Mouse (Mus musculus): Measurements from ENCODE around the gene Hoxb7. TPM values are rescaled to one million over a fixed set of nuclear protein-coding genes. Genes with fewer than 3 reads are reported as not detected.

Hoxb7 gene
- polyA plus RNA-seq, 1 experiment from 2014 or later = 101 TPM

DNA sequence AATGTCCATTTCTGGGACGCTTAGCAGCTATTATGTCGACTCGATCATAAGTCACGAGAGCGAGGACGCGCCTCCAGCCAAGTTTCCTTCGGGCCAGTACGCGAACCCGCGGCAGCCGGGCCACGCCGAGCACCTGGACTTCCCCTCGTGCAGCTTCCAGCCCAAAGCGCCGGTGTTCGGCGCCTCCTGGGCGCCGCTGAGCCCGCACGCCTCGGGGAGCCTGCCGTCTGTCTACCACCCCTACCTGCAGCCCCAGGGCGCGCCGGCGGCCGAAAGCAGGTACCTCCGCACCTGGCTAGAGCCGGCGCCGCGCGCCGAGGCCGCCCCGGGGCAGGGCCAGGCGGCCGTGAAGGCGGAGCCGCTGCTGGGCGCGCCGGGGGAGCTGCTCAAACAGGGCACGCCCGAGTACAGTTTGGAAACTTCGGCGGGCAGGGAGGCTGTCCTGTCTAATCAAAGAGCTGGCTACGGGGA lies 14.8 kb upstream of the Hoxb7 start:
- Histone ChIP-seq H3K9ac (peak overlapping the region; percentile 100), H3K4me1 (peaks cover 67% of the 10 kb centered on the region), H3K4me3 (peak overlapping the region; percentile 95), H3K27me3 (replicated peaks) (peaks cover 11% of the 10 kb centered on the region), H3K9me3 (no peaks in the 10 kb centered on the region), H3K36me3 (no peaks in the 10 kb centered on the region), H3K27ac (peak overlapping the region; percentile 100), H3K4me2 (replicated peaks) (peak overlapping the region; percentile 100)
- peak; percentile 19 for ATAC-seq (ENCODE audit: low FRiP score, low read depth)
- under 1% methylated on average over 52 of the region's 52 CpGs for WGBS

DNA sequence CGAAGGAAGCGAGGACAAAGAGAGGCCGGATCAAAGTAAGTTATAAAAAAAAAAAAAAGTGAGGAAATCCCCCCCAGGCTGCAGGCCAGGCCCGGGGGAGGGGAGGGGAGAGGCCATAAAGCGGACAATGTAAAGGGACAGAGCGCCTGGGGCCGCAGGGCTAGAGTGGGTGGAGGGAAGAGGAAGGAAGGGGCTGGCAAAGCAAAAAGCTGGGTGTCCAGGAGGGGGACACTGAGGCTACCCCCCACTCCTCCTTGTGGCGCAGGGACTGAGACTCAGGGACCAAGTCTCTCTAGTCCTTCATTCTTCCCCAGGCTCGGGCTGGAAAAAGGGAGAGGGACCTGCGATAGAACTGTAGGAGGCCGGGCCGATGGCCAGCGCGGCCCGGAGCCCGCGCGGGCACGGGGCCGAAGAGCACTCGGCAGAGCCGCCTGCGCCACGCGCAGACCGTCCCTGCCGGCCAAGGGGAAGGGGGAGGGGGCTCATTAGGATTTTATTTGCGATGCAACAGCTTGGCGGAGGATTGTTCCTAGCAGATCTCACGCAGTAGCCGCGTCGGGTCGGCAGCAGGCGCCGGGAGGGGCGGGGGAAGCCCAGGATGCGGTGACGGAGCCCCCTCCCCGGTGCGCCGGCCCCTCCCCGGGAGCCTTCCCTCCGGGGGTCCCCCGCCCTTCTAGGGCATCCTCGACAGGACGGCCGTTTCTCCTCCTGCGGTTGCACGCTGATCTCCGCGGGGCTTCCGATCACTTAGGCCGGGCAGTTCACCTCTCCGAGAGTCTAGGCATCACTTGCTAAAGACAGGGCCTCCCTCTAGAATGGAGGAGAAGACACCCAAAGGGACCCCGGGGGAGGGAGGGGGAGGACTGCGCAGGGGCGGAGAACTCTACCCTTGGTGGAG lies 14.2 kb upstream of the Hoxb7 start:
- H3K27me3 ChIP-seq (replicated peaks) = peaks cover 11% of the 10 kb centered on the region
- peaks cover 69% of the 10 kb centered on the region for H3K4me1 ChIP-seq
- H3K9ac ChIP-seq = peak overlapping the region; percentile 100
- H3K36me3 ChIP-seq = no peaks in the 10 kb centered on the region
- peak; percentile 15 for ATAC-seq (ENCODE audit: low FRiP score, low read depth)
- WGBS = under 1% methylated on average over 58 of the region's 58 CpGs
- peak overlapping the region; percentile 95 for H3K4me3 ChIP-seq
- H3K9me3 ChIP-seq = no peaks in the 10 kb centered on the region
- H3K27ac ChIP-seq = peak overlapping the region; percentile 100
- peak overlapping the region; percentile 100 for H3K4me2 ChIP-seq (replicated peaks)

GRCm38 (mm10) chr11:96274428-96274827 lies 12.0 kb upstream of the Hoxb7 start:
- H3K36me3 ChIP-seq = no peaks in the 10 kb centered on the region
- no peak for ATAC-seq (ENCODE audit: low FRiP score, low read depth)
- no peaks in the 10 kb centered on the region for H3K9me3 ChIP-seq
- peak overlapping the region; percentile 100 for H3K27ac ChIP-seq
- H3K9ac ChIP-seq = peak overlapping the region; percentile 100
- no peaks in the 10 kb centered on the region; the same call in none of the 2 replicates for H3K27me3 ChIP-seq (replicated peaks)
- H3K4me1 ChIP-seq = peaks cover 72% of the 10 kb centered on the region
- WGBS = 13% methylated on average over 10 of the region's 10 CpGs
- H3K4me3 ChIP-seq = peak overlapping the region; percentile 95
- H3K4me2 ChIP-seq (replicated peaks) = peak overlapping the region; percentile 100

DNA sequence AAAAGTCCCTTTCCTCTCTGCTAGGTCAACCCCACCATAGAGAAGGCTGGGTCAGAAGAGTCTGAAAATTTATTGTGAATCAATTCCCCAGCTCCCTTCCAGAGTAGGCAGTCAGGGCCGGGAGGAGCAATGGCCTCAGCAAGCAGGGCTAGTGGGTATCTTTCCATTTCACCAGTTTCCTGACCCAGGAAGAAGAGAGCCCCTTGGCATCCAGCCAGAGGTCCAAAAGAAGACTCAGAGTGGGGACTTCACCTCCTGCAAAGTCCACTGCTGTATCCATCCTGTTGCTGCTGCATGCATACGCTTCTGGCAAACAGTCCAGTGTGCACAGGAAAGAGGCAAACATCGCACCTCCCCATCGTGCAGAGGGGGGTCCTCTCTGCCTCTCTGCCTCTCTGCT lies 10.5 kb upstream of the Hoxb7 start:
- Histone ChIP-seq H3K36me3 (no peaks in the 10 kb centered on the region), H3K9me3 (no peaks in the 10 kb centered on the region), H3K4me3 (peak overlapping the region; percentile 95), H3K4me2 (replicated peaks) (peak overlapping the region; percentile 100), H3K27ac (peak overlapping the region; percentile 100), H3K4me1 (peaks cover 67% of the 10 kb centered on the region), H3K27me3 (replicated peaks) (peaks cover 1% of the 10 kb centered on the region; the same call in 1 of the 2 replicates), H3K9ac (peak overlapping the region; percentile 100)
- 8% methylated on average over 4 of the region's 4 CpGs for WGBS
- no peak for ATAC-seq (ENCODE audit: low FRiP score, low read depth)

GRCm38 (mm10) chr11:96277151-96278044 lies 9.0 kb upstream of the Hoxb7 start:
- under 1% methylated on average over 35 of the region's 35 CpGs for WGBS
- no peak for ATAC-seq (ENCODE audit: low FRiP score, low read depth)
- H3K27me3 ChIP-seq (replicated peaks) = peaks cover 3% of the 10 kb centered on the region; the same call in 1 of the 2 replicates
- no peaks in the 10 kb centered on the region for H3K9me3 ChIP-seq
- H3K27ac ChIP-seq = peak overlapping the region; percentile 100
- peak overlapping the region; percentile 100 for H3K9ac ChIP-seq
- peak overlapping the region; percentile 95 for H3K4me3 ChIP-seq
- no peaks in the 10 kb centered on the region for H3K36me3 ChIP-seq
- peak overlapping the region; percentile 100 for H3K4me2 ChIP-seq (replicated peaks)
- H3K4me1 ChIP-seq = peaks cover 69% of the 10 kb centered on the region

DNA sequence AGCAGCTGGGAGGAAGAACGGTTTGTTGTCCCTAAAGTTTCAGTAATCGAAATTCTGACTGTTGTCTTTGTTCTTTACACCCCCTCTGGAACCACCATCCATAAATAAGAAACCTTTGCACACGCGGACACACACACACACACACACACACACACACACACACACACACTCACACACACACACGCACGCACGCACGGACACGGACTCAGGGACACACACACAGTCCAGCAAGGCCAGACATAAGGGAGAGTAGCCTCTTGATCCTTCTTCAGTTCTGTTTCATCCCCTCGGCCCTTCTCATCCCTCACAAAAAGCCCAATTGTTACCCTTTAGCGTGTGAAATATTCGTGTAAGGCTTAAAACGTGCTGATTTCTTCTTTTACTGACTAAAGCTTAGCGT lies 8.1 kb upstream of the Hoxb7 start:
- no peaks in the 10 kb centered on the region for H3K9me3 ChIP-seq
- 0 out of 2 replicates have a peak, but pooled peaks have one; percentile 31 for ATAC-seq (ENCODE audit: low FRiP score, low read depth)
- no peaks in the 10 kb centered on the region for H3K36me3 ChIP-seq
- H3K4me1 ChIP-seq = peaks cover 69% of the 10 kb centered on the region
- H3K9ac ChIP-seq = peak overlapping the region; percentile 100
- H3K4me3 ChIP-seq = peak overlapping the region; percentile 95
- H3K27ac ChIP-seq = peak overlapping the region; percentile 100
- H3K4me2 ChIP-seq (replicated peaks) = peak overlapping the region; percentile 100
- 5% methylated on average over 14 of the region's 14 CpGs for WGBS
- H3K27me3 ChIP-seq (replicated peaks) = peaks cover 3% of the 10 kb centered on the region; the same call in 1 of the 2 replicates

DNA sequence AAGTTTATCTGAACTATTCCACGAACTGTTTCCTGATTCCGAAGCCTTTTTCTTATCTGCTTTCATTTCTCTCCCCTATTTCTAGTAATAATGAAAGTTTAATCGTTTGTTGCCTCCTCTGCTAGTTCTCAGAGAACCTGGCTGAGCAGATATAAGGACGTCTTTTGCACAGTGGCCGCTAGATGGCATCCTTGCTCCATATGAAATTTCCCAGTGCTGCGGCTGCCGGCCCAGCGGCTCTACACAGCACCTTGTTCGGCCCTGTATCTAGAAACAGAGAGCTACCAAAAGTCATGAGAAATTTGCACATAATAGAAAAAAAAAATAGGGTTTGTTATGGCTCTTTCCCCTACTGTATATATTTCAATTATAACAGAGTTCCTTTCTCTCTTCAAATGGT lies 7.7 kb upstream of the Hoxb7 start:
- Histone ChIP-seq H3K4me2 (replicated peaks) (peak overlapping the region; percentile 100), H3K27ac (peak overlapping the region; percentile 100; the same call in 1 of the 2 replicates), H3K27me3 (replicated peaks) (peaks cover 3% of the 10 kb centered on the region; the same call in 1 of the 2 replicates), H3K4me3 (no peak overlapping the region; the same call in 1 of the 2 replicates), H3K4me1 (peaks cover 67% of the 10 kb centered on the region), H3K36me3 (no peaks in the 10 kb centered on the region), H3K9ac (peak overlapping the region; percentile 100), H3K9me3 (no peaks in the 10 kb centered on the region)
- ATAC-seq (ENCODE audit: low FRiP score, low read depth) = peak; percentile 46; the same call in 1 of the 2 replicates
- WGBS = under 1% methylated on average over 9 of the region's 9 CpGs

- 1% methylated on average over 31 of the region's 31 CpGs for WGBS
- H3K4me1 ChIP-seq = peaks cover 58% of the 10 kb centered on the region
These were observed 6.8 kb upstream of the Hoxb7 start for GRCm38 (mm10) chr11:96279421-96280233.

GRCm38 (mm10) chr11:96280399-96281378 lies 5.7 kb upstream of the Hoxb7 start:
- H3K9me3 ChIP-seq = no peaks in the 10 kb centered on the region
- H3K4me3 ChIP-seq = peak overlapping the region; percentile 99
- peaks cover 48% of the 10 kb centered on the region for H3K4me1 ChIP-seq
- 0 out of 2 replicates have a peak, but pooled peaks cover 3% of the 10 kb centered on the region for H3K27me3 ChIP-seq (replicated peaks)
- H3K27ac ChIP-seq = peak overlapping the region; percentile 100
- no peak for ATAC-seq (ENCODE audit: low FRiP score, low read depth)
- H3K4me2 ChIP-seq (replicated peaks) = peak overlapping the region; percentile 100
- peaks cover 3% of the 10 kb centered on the region; the same call in 1 of the 2 replicates for H3K36me3 ChIP-seq
- peak overlapping the region; percentile 100 for H3K9ac ChIP-seq
- 5% methylated on average over 8 of the region's 8 CpGs for WGBS

More at GRCm38 (mm10) chr11:96279421-96280233, 6.8 kb upstream of the Hoxb7 start:
- no peaks in the 10 kb centered on the region for H3K9me3 ChIP-seq
- peak overlapping the region; percentile 100 for H3K27ac ChIP-seq
- peak overlapping the region; percentile 100 for H3K4me2 ChIP-seq (replicated peaks)
- no peak for ATAC-seq (ENCODE audit: low FRiP score, low read depth)
- peak overlapping the region; percentile 44 for H3K4me3 ChIP-seq
- H3K9ac ChIP-seq = peak overlapping the region; percentile 100
- peaks cover 3% of the 10 kb centered on the region; the same call in 1 of the 2 replicates for H3K36me3 ChIP-seq
- H3K27me3 ChIP-seq (replicated peaks) = 0 out of 2 replicates have a peak, but pooled peaks cover 3% of the 10 kb centered on the region

DNA sequence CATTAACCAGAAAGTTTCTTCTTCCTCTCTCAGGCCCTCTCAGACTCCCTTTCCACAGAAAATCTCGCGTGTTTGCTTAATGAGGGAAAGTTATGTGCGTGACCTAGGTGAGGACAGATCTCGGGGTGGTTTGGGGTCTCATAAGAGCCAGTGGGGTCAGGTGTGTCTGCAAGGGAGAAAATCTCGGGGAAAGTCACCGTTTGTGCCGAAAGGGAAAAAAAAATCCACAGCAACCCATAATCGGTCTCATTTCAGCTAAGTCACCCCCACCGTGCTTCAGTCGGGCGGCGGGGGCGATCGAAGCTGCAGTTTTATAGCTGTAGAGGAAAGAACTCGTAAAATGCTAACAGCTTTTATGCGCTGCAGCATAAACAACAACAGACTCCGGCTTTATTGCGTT lies 5.0 kb upstream of the Hoxb7 start:
- no peak for ATAC-seq (ENCODE audit: low FRiP score, low read depth)
- peaks cover 3% of the 10 kb centered on the region; the same call in 1 of the 2 replicates for H3K36me3 ChIP-seq
- 2% methylated on average over 18 of the region's 18 CpGs for WGBS
- H3K4me1 ChIP-seq = peaks cover 41% of the 10 kb centered on the region
- peak overlapping the region; percentile 99 for H3K4me3 ChIP-seq
- H3K27ac ChIP-seq = peak overlapping the region; percentile 90
- H3K27me3 ChIP-seq (replicated peaks) = 0 out of 2 replicates have a peak, but pooled peaks cover 3% of the 10 kb centered on the region
- H3K4me2 ChIP-seq (replicated peaks) = peak overlapping the region; percentile 100
- peak overlapping the region; percentile 100 for H3K9ac ChIP-seq
- H3K9me3 ChIP-seq = no peaks in the 10 kb centered on the region
